Mouse (Mus musculus) heart, adult 2 months (tissue): ENCODE results near the gene Gpr107.

Experiments used
- CTCF ChIP-seq: fragments of 200-600 bp; IDR thresholded peaks from 2 replicates; pipeline ENCODE4 v1.8.1; 2022; ENCODE audit warnings: antibody characterized with exemption, mild to moderate bottlenecking, moderate library complexity
- POLR2A ChIP-seq: fragments of 200-500 bp; IDR thresholded peaks from 2 replicates; pipeline ENCODE4 v1.6.1; 2011; ENCODE audit warnings: mild to moderate bottlenecking, low read depth, low read length, control low read depth; ENCODE audit not compliant: insufficient read depth

GRCm38 (mm10) chr2:31244216-31244615 lies 92.1 kb downstream of the Gpr107 start:
- no peak for TF ChIP-seq CTCF
- no peak for TF ChIP-seq POLR2A
